Mouse (Mus musculus): ENCODE data around the gene Mrpl10. TPM values are rescaled to one million over a fixed set of nuclear protein-coding genes. Genes with fewer than 3 reads are reported as not detected.

Gene Mrpl10
- total and polyA plus RNA-seq, 2 experiments from 2014 or later: 64.6 to 66.6 TPM

GRCm38 (mm10) chr11:96997380-96997956, 43.9 kb upstream of the Mrpl10 start:
- H3K4me1 ChIP-seq (ENCODE audit: insufficient read depth, low read length): no peaks in the 10 kb centered on the region
- ATAC-seq: peak; percentile 40; the same call in 1 of the 2 replicates
- no peak overlapping the region for H3K27ac ChIP-seq
- H3K27me3 ChIP-seq (ENCODE audit: insufficient read depth, low read length): no peaks in the 10 kb centered on the region
- no peaks in the 10 kb centered on the region for H3K9me3 ChIP-seq (ENCODE audit: low read length)
- DNase-seq (ENCODE audit: low spot score): no peak
- H3K4me3 ChIP-seq (ENCODE audit: low read length): peak overlapping the region; percentile 14
- no peaks in the 10 kb centered on the region for H3K36me3 ChIP-seq (ENCODE audit: insufficient read depth, low read length)
- TF ChIP-seq CTCF (IDR thresholded peaks at IDR 0.05; ENCODE audit: low read depth): no peak
- H3K9ac ChIP-seq (replicated peaks; ENCODE audit: low read length): peak overlapping the region; percentile 37
- WGBS: 4% methylated on average over 26 of the region's 30 CpGs
- peak overlapping the region; percentile 54 for H3K4me2 ChIP-seq (ENCODE audit: low read depth, low read length)

- Histone ChIP-seq H3K27me3 (ENCODE audit: insufficient read depth, low read length) (peaks cover 7% of the 10 kb centered on the region; the same call in 1 of the 2 replicates), H3K4me3 (ENCODE audit: low read length) (no peak overlapping the region), H3K9ac (replicated peaks; ENCODE audit: low read length) (no peak overlapping the region), H3K4me2 (ENCODE audit: low read depth, low read length) (no peak overlapping the region), H3K4me1 (ENCODE audit: insufficient read depth, low read length) (no peaks in the 10 kb centered on the region), H3K36me3 (ENCODE audit: insufficient read depth, low read length) (no peaks in the 10 kb centered on the region), H3K9me3 (ENCODE audit: low read length) (no peaks in the 10 kb centered on the region), H3K27ac (no peak overlapping the region)
- DNase-seq (ENCODE audit: low spot score) (no peak), ATAC-seq (no peak)
- 35% methylated on average over 5 of the region's 5 CpGs for WGBS
- TF ChIP-seq CTCF (IDR thresholded peaks at IDR 0.05; ENCODE audit: low read depth): no peak
Measured at GRCm38 (mm10) chr11:97003170-97003569, 38.2 kb upstream of the Mrpl10 start.

- H3K9ac ChIP-seq (replicated peaks; ENCODE audit: low read length): no peak overlapping the region
- DNase-seq (ENCODE audit: low spot score) (no peak), ATAC-seq (no peak)
- WGBS: 75% methylated on average over 9 of the region's 9 CpGs
- no peak overlapping the region for H3K4me3 ChIP-seq (ENCODE audit: low read length)
- TF ChIP-seq CTCF (IDR thresholded peaks at IDR 0.05; ENCODE audit: low read depth): no peak
- H3K36me3 ChIP-seq (ENCODE audit: insufficient read depth, low read length): no peaks in the 10 kb centered on the region
- peaks cover 7% of the 10 kb centered on the region; the same call in 1 of the 2 replicates for H3K27me3 ChIP-seq (ENCODE audit: insufficient read depth, low read length)
- H3K27ac ChIP-seq: no peak overlapping the region
- no peaks in the 10 kb centered on the region for H3K9me3 ChIP-seq (ENCODE audit: low read length)
- H3K4me1 ChIP-seq (ENCODE audit: insufficient read depth, low read length): no peaks in the 10 kb centered on the region
- H3K4me2 ChIP-seq (ENCODE audit: low read depth, low read length): no peak overlapping the region
Measured at GRCm38 (mm10) chr11:97007093-97007794, 34.1 kb upstream of the Mrpl10 start.

DNA sequence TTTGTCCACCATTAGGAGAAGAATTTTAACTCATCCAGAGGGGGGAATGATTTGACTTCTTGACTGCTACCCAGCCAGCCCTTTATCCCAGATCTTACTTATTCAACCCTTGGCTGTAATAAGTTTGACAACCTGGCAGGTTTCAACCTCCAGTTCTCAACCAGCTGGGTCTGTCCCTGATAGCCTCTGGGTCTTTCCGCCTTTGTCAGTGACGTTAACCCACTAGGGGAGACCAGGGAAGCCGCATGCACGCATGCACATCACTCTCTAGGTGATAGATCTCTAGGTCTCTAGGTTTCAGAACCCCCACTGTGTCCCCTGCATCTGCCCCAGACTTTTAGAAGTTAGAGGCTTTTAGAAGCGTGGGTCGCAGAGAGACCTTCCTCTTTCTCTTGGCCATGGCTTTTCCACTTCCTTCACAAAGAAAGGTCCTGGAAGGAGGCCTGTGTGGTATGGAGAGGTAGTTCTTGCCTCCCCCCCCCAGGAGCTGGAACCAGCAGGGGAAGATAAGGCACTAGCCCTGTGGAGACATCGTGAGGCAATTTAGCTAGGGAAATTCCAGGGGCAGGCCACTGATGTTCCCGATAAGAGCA, 32.1 kb upstream of the Mrpl10 start:
- no peak for DNase-seq (ENCODE audit: low spot score)
- ATAC-seq: no peak
- no peak overlapping the region for H3K4me3 ChIP-seq (ENCODE audit: low read length)
- TF ChIP-seq CTCF (IDR thresholded peaks at IDR 0.05; ENCODE audit: low read depth): no peak
- H3K27ac ChIP-seq: no peak overlapping the region
- no peak overlapping the region for H3K4me2 ChIP-seq (ENCODE audit: low read depth, low read length)
- WGBS: 61% methylated on average over 8 of the region's 8 CpGs
- H3K9ac ChIP-seq (replicated peaks; ENCODE audit: low read length): no peak overlapping the region
- peaks cover 8% of the 10 kb centered on the region for H3K27me3 ChIP-seq (ENCODE audit: insufficient read depth, low read length)
- no peaks in the 10 kb centered on the region for H3K36me3 ChIP-seq (ENCODE audit: insufficient read depth, low read length)
- no peaks in the 10 kb centered on the region for H3K4me1 ChIP-seq (ENCODE audit: insufficient read depth, low read length)
- H3K9me3 ChIP-seq (ENCODE audit: low read length): no peaks in the 10 kb centered on the region

- Histone ChIP-seq H3K4me1 (ENCODE audit: insufficient read depth, low read length) (no peaks in the 10 kb centered on the region), H3K9ac (replicated peaks; ENCODE audit: low read length) (no peak within 1 kb of the TSS), H3K27me3 (ENCODE audit: insufficient read depth, low read length) (peaks cover 25% of the 10 kb centered on the region), H3K27ac (no peak within 1 kb of the TSS), H3K4me2 (ENCODE audit: low read depth, low read length) (no peak within 1 kb of the TSS), H3K4me3 (ENCODE audit: low read length) (no peak within 1 kb of the TSS), H3K36me3 (ENCODE audit: insufficient read depth, low read length) (no peaks in the 10 kb centered on the region), H3K9me3 (ENCODE audit: low read length) (no peaks in the 10 kb centered on the region)
- DNase-seq (ENCODE audit: low spot score) (peak; percentile 45), ATAC-seq (peak; percentile 40)
- TF ChIP-seq CTCF (IDR thresholded peaks at IDR 0.05; ENCODE audit: low read depth): no peak
- 23% methylated on average over 8 of the region's 8 CpGs for WGBS
Measured at GRCm38 (mm10) chr11:97013121-97013670, 28.2 kb upstream of the Mrpl10 start, which contains the start of gene Sp6. TSS of gene Sp6 (plus strand) at chr11:97013394.

DNA sequence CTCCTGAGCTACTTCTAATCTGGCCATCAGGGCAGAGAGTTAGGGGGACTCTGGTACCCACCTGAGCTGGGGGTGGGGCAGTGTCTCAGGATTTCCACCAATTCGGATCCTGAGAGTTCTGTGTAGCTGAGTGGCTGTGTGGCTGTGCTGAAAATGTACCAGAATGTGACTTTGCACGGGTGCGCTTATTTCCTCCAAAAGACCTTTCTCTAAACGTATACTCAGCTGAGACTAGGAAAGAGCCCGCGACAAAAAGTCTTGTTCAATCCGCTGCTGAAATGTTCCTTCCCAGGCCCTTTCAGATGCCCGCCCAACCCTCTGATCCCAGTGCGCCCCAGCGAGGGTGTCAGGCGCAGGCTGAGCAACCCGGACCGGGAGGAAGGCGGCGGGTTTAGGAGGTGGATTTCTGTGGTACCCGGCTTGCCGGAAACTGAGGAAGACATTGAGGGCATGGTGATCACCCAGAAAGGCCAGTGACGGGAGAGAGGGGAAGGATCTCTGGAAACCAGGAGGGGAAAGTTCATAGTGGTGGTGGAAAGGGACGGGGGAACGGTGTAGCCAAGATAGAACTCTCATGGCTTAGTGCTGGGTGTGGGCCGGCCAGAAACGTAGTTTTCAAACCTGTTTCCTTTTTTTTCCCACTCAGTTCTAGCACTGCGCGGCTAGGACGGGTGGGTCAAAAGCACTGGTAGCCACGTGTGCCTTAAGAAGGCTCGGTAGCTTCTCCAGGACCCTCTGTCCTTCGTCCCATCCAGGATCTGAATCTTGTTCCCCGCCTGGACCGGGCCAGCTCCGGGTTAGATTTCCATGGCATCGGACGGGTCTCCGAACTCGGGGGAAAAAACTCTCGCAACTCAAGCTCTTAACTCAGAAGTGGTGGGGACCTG, 23.4 kb upstream of the Mrpl10 start:
- no peak for ATAC-seq

More for the DNA sequence above, 23.4 kb upstream of the Mrpl10 start:
- Histone ChIP-seq H3K9ac (replicated peaks; ENCODE audit: low read length) (no peak overlapping the region), H3K27ac (no peak overlapping the region), H3K4me3 (ENCODE audit: low read length) (peak overlapping the region; percentile 22), H3K4me1 (ENCODE audit: insufficient read depth, low read length) (no peaks in the 10 kb centered on the region), H3K9me3 (ENCODE audit: low read length) (no peaks in the 10 kb centered on the region), H3K36me3 (ENCODE audit: insufficient read depth, low read length) (no peaks in the 10 kb centered on the region), H3K27me3 (ENCODE audit: insufficient read depth, low read length) (peaks cover 64% of the 10 kb centered on the region), H3K4me2 (ENCODE audit: low read depth, low read length) (peak overlapping the region; percentile 43)
- DNase-seq (ENCODE audit: low spot score): no peak
- 2% methylated on average over 36 of the region's 36 CpGs for WGBS
- TF ChIP-seq CTCF (IDR thresholded peaks at IDR 0.05; ENCODE audit: low read depth): no peak
